Mouse (Mus musculus) limb, embryonic 14.5 days (tissue): ENCODE measurements around the gene Gm28374. TPM values are rescaled to one million over a fixed set of nuclear protein-coding genes. Genes with fewer than 3 reads are reported as not detected.
"Not testable (repeated sequence)": the region's sequence is repeated elsewhere in the genome, so short reads cannot be mapped to it uniquely, and the experiment has no call there.

Experiments
- ATAC-seq: fragments of 200-750 bp; cut with Nextera tagmentation; 2 replicates; pipeline ENCODE4 v1.8.0; 2017; ENCODE audit warnings: low read depth, moderate number of reproducible peaks, moderate TSS enrichment; ENCODE audit not compliant: low FRiP score
- DNase-seq: peaks from one replicate; pipeline ENCODE4 v3.0.0-alpha.2; 2015; ENCODE audit warnings: low spot score
- H3K27ac ChIP-seq: fragments of 300-500 bp; sonication (generic); replicated peaks from 2 replicates; pipeline ENCODE4 v1.5.1; 2014; ENCODE audit warnings: low read depth, mild to moderate bottlenecking, low read length, moderate library complexity, mixed read lengths
- H3K27me3 ChIP-seq: fragments of 300-500 bp; sonication (generic); 2 replicates; pipeline ENCODE4 v1.6.1; 2014; ENCODE audit warnings: low read length, mixed read lengths; ENCODE audit not compliant: control insufficient read depth, insufficient read depth
- H3K36me3 ChIP-seq: fragments of 300-500 bp; sonication (generic); 2 replicates; pipeline ENCODE4 v1.6.1; 2014; ENCODE audit warnings: mild to moderate bottlenecking, low read length, moderate library complexity, mixed read lengths; ENCODE audit not compliant: control insufficient read depth, insufficient read depth
- H3K4me1 ChIP-seq: fragments of 300-500 bp; sonication (generic); 2 replicates; pipeline ENCODE4 v1.6.1; 2014; ENCODE audit warnings: antibody characterized with exemption, low read length, mixed read lengths; ENCODE audit not compliant: control insufficient read depth, insufficient read depth
- H3K4me2 ChIP-seq: fragments of 300-500 bp; sonication (generic); replicated peaks from 2 replicates; pipeline ENCODE4 v1.6.1; 2014; ENCODE audit warnings: low read depth, mild to moderate bottlenecking, low read length, moderate library complexity; ENCODE audit not compliant: severe bottlenecking
- H3K4me3 ChIP-seq: fragments of 300-500 bp; sonication (generic); replicated peaks from 2 replicates; pipeline ENCODE4 v1.5.1; 2014; ENCODE audit warnings: low read length
- H3K9ac ChIP-seq: fragments of 300-500 bp; sonication (generic); 2 replicates; pipeline ENCODE4 v1.6.1; 2014; ENCODE audit warnings: mild to moderate bottlenecking, low read depth, low read length, moderate library complexity; ENCODE audit not compliant: severe bottlenecking
- H3K9me3 ChIP-seq: fragments of 300-500 bp; sonication (generic); 2 replicates; pipeline ENCODE4 v1.6.1; 2016; ENCODE audit warnings: low read length; ENCODE audit not compliant: control insufficient read depth
- POLR2A ChIP-seq: fragments of 200-500 bp; IDR thresholded peaks from 2 replicates; pipeline ENCODE4 v1.8.0; 2012; ENCODE audit warnings: inconsistent platforms, mild to moderate bottlenecking, moderate library complexity, borderline replicate concordance; ENCODE audit not compliant: insufficient read depth, insufficient read length; ENCODE audit errors: extremely low read depth
- WGBS: fragments of 180-500 bp; shearing (Covaris S2); extraction: QIAGEN DNeasy Blood & Tissue Kit; methylation state at CpG from one replicate; pipeline ENCODE4 v1.1.7; 2014; 5-methylcytosine and 5-hydroxymethylcytosine counted together
- polyA plus RNA-seq, 2 experiments: library from polyadenylated mRNA; depleted of rRNA in 1 of 2; stranded (reverse) in 1 of 2; unstranded in 1 of 2; fragments of >200 nt; fragmentation: Nextera tagmentation in 1 of 2; extraction: Ambion mirVana in 1 of 2; gene quantifications; 2 replicates each; pipeline versions ENCODE4 v1.2.1 to v1.2.3; 2012 to 2014

The Gm28374 gene
- polyA plus RNA-seq (2012; rRNA removed) (1.1 and 1.3 TPM in 2 replicates), polyA plus RNA-seq (2014; fragmentation: Nextera tagmentation; extraction: Ambion mirVana) (1.1 and 1.3 TPM in 2 replicates)

DNA sequence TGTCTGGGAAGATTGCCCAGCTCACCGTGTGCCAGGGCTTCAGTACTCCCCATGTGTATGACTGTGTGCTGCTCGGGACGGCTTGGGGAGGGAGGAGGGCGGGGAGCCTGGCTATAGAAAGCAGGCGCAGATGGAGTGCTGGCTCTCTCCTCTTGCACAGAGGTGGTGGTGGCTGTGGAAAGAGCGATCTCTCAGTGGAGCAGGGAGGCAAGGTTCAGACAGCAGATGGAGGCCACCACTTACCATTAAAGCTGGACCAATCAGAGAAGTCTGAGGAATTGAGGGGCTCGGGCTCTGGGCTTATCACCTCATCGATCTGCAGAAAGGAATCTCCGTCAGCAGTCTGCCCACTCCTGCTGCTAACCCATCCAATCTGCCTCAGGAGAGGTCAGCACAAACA is at the start of gene Gm28374:
Gene Gm28374, minus strand, starts transcription at position 101 of the 400 bp plus-strand sequence.
- no peak for ATAC-seq
- 89% methylated on average over 9 of the region's 9 CpGs for WGBS
- H3K9ac ChIP-seq, result no peak within 1 kb of the TSS
- no peak within 1 kb of the TSS for H3K27ac ChIP-seq
- no peaks in the 10 kb centered on the region for H3K9me3 ChIP-seq
- H3K4me2 ChIP-seq, result no peak within 1 kb of the TSS
- no peak for DNase-seq
- H3K4me3 ChIP-seq, result no peak within 1 kb of the TSS
- TF ChIP-seq POLR2A, result no peak
- peaks cover 35% of the 10 kb centered on the region for H3K36me3 ChIP-seq
- no peaks in the 10 kb centered on the region for H3K27me3 ChIP-seq
- H3K4me1 ChIP-seq, result peaks cover 13% of the 10 kb centered on the region

GRCm38 (mm10) chr19:6130414-6131128 is 48.5 kb upstream of the Gm28374 start:
- WGBS, result 79% methylated on average over 7 of the region's 7 CpGs

GRCm38 (mm10) chr19:6127760-6128341 is 45.8 kb upstream of the Gm28374 start, which contains the start of gene Snx15:
TSS of gene Snx15 (minus strand) at chr19:6128304.
- Histone ChIP-seq H3K4me2 (peak within 1 kb of the TSS; percentile 52), H3K27me3 (no peaks in the 10 kb centered on the region), H3K4me3 (peak within 1 kb of the TSS; percentile 55), H3K4me1 (peaks cover 3% of the 10 kb centered on the region; the same call in 1 of the 2 replicates), H3K9me3 (no peaks in the 10 kb centered on the region), H3K36me3 (peaks cover 6% of the 10 kb centered on the region; the same call in 1 of the 2 replicates), H3K27ac (peak within 1 kb of the TSS; percentile 87), H3K9ac (peak within 1 kb of the TSS; percentile 67)
- peak; percentile 92 for ATAC-seq
- 0 out of 2 replicates have a peak, but pooled peaks have one; percentile 45 for TF ChIP-seq POLR2A
- WGBS, result under 1% methylated on average over 32 of the region's 32 CpGs
- peak; percentile 94 for DNase-seq

More at GRCm38 (mm10) chr19:6130414-6131128, 48.5 kb upstream of the Gm28374 start:
- not testable (repeated sequence) for H3K4me3 ChIP-seq, DNase-seq, H3K9me3 ChIP-seq, H3K4me2 ChIP-seq, H3K4me1 ChIP-seq, ATAC-seq, H3K27me3 ChIP-seq, H3K9ac ChIP-seq, H3K27ac ChIP-seq
- H3K36me3 ChIP-seq, result peaks cover 13% of the 10 kb centered on the region

GRCm38 (mm10) chr19:6126789-6127580 is 44.9 kb upstream of the Gm28374 start:
- 66% methylated on average over 10 of the region's 10 CpGs for WGBS
- Histone ChIP-seq H3K4me1 (peaks cover 3% of the 10 kb centered on the region; the same call in 1 of the 2 replicates), H3K9ac (peak overlapping the region; percentile 67), H3K4me3 (peak overlapping the region; percentile 55), H3K4me2 (peak overlapping the region; percentile 52), H3K36me3 (peaks cover 6% of the 10 kb centered on the region; the same call in 1 of the 2 replicates), H3K27ac (peak overlapping the region; percentile 87; the same call in 1 of the 2 replicates), H3K9me3 (no peaks in the 10 kb centered on the region), H3K27me3 (no peaks in the 10 kb centered on the region)
- TF ChIP-seq POLR2A, result no peak
- DNase-seq, result no peak
- ATAC-seq, result no peak

GRCm38 (mm10) chr19:6126289-6126688 is 44.2 kb upstream of the Gm28374 start:
- no peak for TF ChIP-seq POLR2A
- 22% methylated on average over 4 of the region's 4 CpGs for WGBS

More at GRCm38 (mm10) chr19:6126289-6126688, 44.2 kb upstream of the Gm28374 start:
- Histone ChIP-seq H3K4me2 (no peak overlapping the region), H3K4me1 (peaks cover 3% of the 10 kb centered on the region; the same call in 1 of the 2 replicates), H3K27ac (no peak overlapping the region), H3K9ac (no peak overlapping the region), H3K4me3 (no peak overlapping the region), H3K36me3 (peaks cover 6% of the 10 kb centered on the region; the same call in 1 of the 2 replicates), H3K27me3 (no peaks in the 10 kb centered on the region), H3K9me3 (no peaks in the 10 kb centered on the region)
- peak; percentile 52 for DNase-seq
- ATAC-seq, result no peak
